Mouse (Mus musculus) erythroblast, embryonic 14.5 days (primary cell): ENCODE results near the gene Ntm.

Experiments used
- GATA1 ChIP-seq: IDR thresholded peaks from 2 replicates; pipeline ENCODE4 v1.6.1; 2012; ENCODE audit warnings: low read length, inconsistent platforms, mixed read lengths
- TAL1 ChIP-seq: IDR thresholded peaks from 3 replicates; pipeline ENCODE4 v1.6.1; 2012; ENCODE audit warnings: low read length, inconsistent platforms, mixed read lengths

DNA sequence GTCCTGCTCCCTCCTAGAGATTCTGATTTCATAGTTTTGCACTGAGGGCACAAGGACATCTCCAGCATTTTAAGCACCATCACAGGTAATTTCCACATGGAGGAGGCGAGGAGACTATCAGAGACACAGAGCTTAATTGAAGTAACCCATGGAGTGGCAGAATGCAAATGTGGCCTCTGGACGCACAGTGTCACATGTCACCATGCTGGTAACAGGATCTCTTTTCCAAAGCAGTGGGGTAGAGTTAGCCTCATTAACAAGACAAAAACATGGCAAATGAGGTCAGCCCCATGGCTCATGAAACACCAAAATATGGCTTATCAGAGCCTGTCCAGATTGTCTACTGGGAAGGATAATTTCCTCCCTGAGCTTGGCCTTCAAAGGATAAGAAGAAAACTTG, 268.8 kb downstream of the Ntm start:
- no peak for TF ChIP-seq GATA1
- TF ChIP-seq TAL1: no peak
